Mouse (Mus musculus): ENCODE measurements around the gene Scgb2b26.

The Scgb2b26 gene

DNA sequence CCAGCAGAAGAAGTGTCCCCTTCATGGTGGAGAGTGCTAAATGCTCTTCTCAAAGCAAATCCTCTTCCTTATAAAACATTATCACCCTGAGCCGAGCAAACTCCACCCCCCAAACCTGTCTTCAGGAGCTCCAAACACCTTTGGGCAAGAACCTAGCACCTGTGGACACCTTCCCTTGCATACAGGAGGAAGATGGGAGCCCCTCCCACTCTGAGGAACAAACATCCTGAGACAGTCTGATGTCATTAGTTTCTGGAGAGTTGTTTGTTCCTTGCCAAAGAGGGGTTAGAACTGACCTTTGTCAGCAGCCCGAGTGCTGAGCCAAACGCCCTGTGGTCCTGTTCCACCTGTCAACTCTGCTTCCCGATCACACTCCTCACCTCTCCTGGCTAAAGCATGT, at the start of gene Scgb2b26:
TSS of gene Scgb2b26 (minus strand) at position 101 of the 400 bp plus-strand sequence.
- DNase-seq, result no peak

DNA sequence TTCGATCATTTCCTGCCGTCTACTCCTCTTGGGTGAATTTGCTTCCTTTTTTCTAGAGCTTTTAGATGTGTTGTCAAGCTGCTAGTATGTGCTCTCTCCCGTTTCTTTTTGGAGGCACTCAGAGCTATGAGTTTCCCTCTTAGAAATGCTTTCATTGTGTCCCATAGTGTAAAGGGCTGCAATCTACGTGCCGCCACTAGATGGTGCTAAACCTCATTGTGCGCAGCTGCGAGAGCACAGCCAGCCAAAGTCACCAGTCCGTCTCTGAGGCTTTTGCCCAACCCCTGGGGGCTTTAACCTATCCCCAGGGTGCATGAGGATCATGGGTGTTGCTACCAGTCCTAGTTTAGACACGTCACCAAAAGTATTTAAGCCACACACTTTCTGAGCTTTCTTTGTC, 37.4 kb upstream of the Scgb2b26 start:
- peak; percentile 8 for DNase-seq

DNA sequence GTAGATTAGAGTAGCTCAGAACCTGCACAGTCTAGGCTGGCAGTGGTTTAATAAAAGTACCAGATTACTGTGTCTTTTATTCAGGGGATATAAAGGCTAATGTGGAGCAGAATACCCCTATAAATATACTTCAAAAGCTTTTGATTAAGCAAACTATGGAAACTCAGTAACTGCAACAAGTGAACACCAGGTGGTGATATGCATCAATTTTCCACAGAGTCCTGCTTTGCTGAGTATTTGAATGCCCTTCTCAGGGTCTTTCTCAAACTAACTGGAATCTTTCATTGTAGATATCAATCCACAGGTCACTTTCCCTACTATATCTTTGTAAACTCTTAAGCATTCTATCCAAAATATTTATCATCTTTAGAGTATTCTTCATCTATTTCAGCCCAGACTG, 41.9 kb downstream of the Scgb2b26 start:
- DNase-seq, result no peak

DNA sequence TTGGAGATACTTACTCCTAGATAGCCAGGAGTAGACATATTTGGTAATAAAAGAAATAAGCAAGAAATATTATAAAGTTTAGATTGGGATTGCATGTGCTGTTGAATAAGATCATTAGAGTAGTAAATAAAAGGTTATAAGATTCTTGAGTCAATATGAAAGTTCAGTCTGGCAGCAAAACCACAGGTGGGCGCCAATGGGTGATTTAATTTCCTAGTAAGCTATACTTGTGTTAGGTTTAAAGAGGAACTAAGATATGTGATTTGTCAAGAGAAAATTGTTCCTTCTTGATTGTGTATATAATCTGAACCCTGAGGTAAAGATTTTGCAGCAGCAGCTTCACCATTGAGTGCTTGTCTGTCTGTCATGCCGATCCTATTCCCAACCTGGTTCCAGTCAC, 44.0 kb downstream of the Scgb2b26 start:
- DNase-seq, result no peak

DNA sequence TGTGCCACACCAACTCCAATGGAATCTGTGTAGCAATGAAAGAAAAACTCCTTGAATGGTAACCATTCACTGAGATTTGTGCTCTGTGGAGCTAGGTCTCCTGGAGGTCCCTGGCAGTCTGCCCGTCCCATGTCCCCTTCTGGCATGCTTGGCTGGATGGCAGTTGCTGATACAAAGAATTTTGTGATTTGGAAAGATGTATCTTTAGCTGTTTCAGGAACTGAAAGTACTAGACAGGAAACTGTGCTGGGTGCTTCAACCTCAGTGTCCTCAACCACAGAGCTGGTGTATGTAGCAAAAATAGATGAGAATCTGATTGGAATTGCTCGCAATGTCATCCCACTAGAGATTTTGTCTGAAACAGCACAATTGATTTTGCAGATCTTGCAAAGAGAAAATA, 44.8 kb downstream of the Scgb2b26 start:
- no peak for DNase-seq

Measured in cerebellum, adult 9-10 months (tissue).